Mouse (Mus musculus): ENCODE results near the gene Lrrc36.

DNA sequence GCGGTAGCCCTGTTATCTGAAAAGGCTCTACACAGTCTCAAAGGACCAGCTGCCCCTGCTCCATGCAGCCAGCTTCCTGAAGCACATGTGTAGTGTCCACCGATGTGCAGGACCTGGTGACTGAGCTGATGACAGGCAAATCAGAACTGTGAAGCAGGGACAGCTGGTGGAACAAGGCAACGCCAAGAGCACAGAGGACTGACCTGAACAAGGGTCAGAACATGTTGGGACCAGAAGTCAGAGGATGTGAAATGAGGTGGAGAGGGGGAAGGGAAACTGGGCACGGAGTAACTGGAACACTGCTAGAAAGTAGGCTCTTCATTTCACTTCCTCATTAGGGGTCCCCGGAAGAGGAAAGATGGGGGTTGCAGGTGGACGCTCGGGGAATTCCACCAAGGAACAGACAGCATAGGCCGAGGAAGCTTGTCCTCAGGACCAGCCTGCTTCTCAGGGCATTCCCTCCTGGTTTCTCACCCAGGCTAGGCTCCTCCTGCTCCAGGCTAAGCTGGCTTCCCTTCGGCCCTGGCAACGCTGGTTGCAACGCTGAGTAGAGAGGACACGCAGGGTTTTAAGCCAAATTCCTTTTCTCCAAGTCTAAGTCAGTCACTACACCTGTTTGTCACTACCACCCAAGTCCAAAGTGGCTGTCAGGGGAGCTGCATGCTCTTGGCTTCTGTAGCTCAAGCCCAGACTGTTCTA is 20.1 kb upstream of the Lrrc36 start:
- no peak for TF ChIP-seq CTCF (IDR thresholded peaks at IDR 0.05; ENCODE audit: borderline replicate concordance, control insufficient read depth, extremely low read depth, insufficient read depth, low read length, poor library complexity)
- TF ChIP-seq POLR2A (IDR thresholded peaks at IDR 0.05; ENCODE audit: control insufficient read depth, extremely low read depth, insufficient read depth, low read length, poor library complexity), result no peak
